Mouse (Mus musculus): ENCODE results near the gene Tns3. TPM values are rescaled to one million over a fixed set of nuclear protein-coding genes. Genes with fewer than 3 reads are reported as not detected.

The Tns3 gene
- total and polyA plus RNA-seq, 3 experiments: not detected

- no peak for TF ChIP-seq E2F4 (IDR thresholded peaks at IDR 0.05; ENCODE audit: borderline replicate concordance, low read depth, low read length)
Observed at GRCm38 (mm10) chr11:8530036-8530435, 134.3 kb downstream of the Tns3 start (continued).

- Histone ChIP-seq H3K27me3 (ENCODE audit: control insufficient read depth in 1 of 2, insufficient read depth in 2 of 2, low read length in 2 of 2) (no peaks in the 10 kb centered on the region), H3K27ac (ENCODE audit: control insufficient read depth, low read depth, low read length) (no peak overlapping the region), H3K36me3 (ENCODE audit: control insufficient read depth in 1 of 2, insufficient read depth in 2 of 2, low read length in 2 of 2) (no peaks in the 10 kb centered on the region), H3K9ac (ENCODE audit: control insufficient read depth, low read depth, low read length, poor library complexity, severe bottlenecking) (no peak overlapping the region), H3K4me3 (ENCODE audit: control insufficient read depth in 1 of 2, insufficient read depth in 1 of 2, low read depth in 2 of 2, low read length in 2 of 2) (no peak overlapping the region), H3K4me1 (ENCODE audit: control insufficient read depth in 1 of 2, insufficient read depth in 2 of 2, low read length in 2 of 2) (no peaks in the 10 kb centered on the region), H3K79me2 (ENCODE audit: control insufficient read depth, insufficient read depth, low read length, poor library complexity) (no peaks in the 10 kb centered on the region), H3K9me3 (replicated peaks; ENCODE audit: insufficient read depth, low read length) (no peaks in the 10 kb centered on the region)
- no peak for DNase-seq (ENCODE audit: low read depth, low spot score)
- TF ChIP-seq ELF1 (IDR thresholded peaks at IDR 0.05; ENCODE audit: low read depth, low read length) (no peak), MYC (IDR thresholded peaks at IDR 0.05; ENCODE audit: low read depth, low read length) (no peak)
Observed at GRCm38 (mm10) chr11:8525463-8526145, 138.7 kb downstream of the Tns3 start.

GRCm38 (mm10) chr11:8523344-8524126 lies 140.8 kb downstream of the Tns3 start:
- no peaks in the 10 kb centered on the region for H3K4me1 ChIP-seq (ENCODE audit: control insufficient read depth in 1 of 2, insufficient read depth in 2 of 2, low read length in 2 of 2)
- no peak for TF ChIP-seq KAT2A (conservative IDR thresholded peaks at IDR 0.05; ENCODE audit: low read depth, low read length)
- TF ChIP-seq CHD2 (IDR thresholded peaks at IDR 0.05; ENCODE audit: low read length): no peak
- TF ChIP-seq CTCF (IDR thresholded peaks at IDR 0.05 in 2 of 3, conservative IDR thresholded peaks at IDR 0.05 in 1 of 3; ENCODE audit: control insufficient read depth in 1 of 3, insufficient read depth in 1 of 3, low read depth in 2 of 3, low read length in 3 of 3, poor library complexity in 1 of 3, severe bottlenecking in 1 of 3): peak; percentile 35 to 49 (median 42)
- no peak for TF ChIP-seq SIN3A (IDR thresholded peaks at IDR 0.05; ENCODE audit: low read length)
- TF ChIP-seq HCFC1 (IDR thresholded peaks at IDR 0.05; ENCODE audit: low read depth, low read length): no peak
- TF ChIP-seq BHLHE40 (IDR thresholded peaks at IDR 0.05; ENCODE audit: borderline replicate concordance, low read depth, low read length): no peak
- TF ChIP-seq NELFE (IDR thresholded peaks at IDR 0.05; ENCODE audit: low read depth, low read length): no peak
- TF ChIP-seq TCF12 (IDR thresholded peaks at IDR 0.05; ENCODE audit: low read depth, low read length): no peak
- TF ChIP-seq SMC3 (IDR thresholded peaks at IDR 0.05; ENCODE audit: low read depth, low read length): peak; percentile 37
- no peak for TF ChIP-seq MYB (IDR thresholded peaks at IDR 0.05; ENCODE audit: low read depth, low read length)
- TF ChIP-seq ELF1 (IDR thresholded peaks at IDR 0.05; ENCODE audit: low read depth, low read length): no peak
- no peak for TF ChIP-seq MXI1 (IDR thresholded peaks at IDR 0.05; ENCODE audit: low read depth, low read length)
- no peak for TF ChIP-seq ZC3H11A (IDR thresholded peaks at IDR 0.05; ENCODE audit: low read depth, low read length)
- no peak for TF ChIP-seq USF1 (IDR thresholded peaks at IDR 0.05; ENCODE audit: low read depth, low read length)
- no peaks in the 10 kb centered on the region for H3K27me3 ChIP-seq (ENCODE audit: control insufficient read depth in 1 of 2, insufficient read depth in 2 of 2, low read length in 2 of 2)
- no peak overlapping the region for H3K4me3 ChIP-seq (ENCODE audit: control insufficient read depth in 1 of 2, insufficient read depth in 1 of 2, low read depth in 2 of 2, low read length in 2 of 2)
- no peak overlapping the region for H3K27ac ChIP-seq (ENCODE audit: control insufficient read depth, low read depth, low read length)
- H3K36me3 ChIP-seq (ENCODE audit: control insufficient read depth in 1 of 2, insufficient read depth in 2 of 2, low read length in 2 of 2): no peaks in the 10 kb centered on the region
- DNase-seq (ENCODE audit: low read depth, low spot score): peak; percentile 31
- H3K9ac ChIP-seq (ENCODE audit: control insufficient read depth, low read depth, low read length, poor library complexity, severe bottlenecking): no peak overlapping the region
- no peaks in the 10 kb centered on the region for H3K79me2 ChIP-seq (ENCODE audit: control insufficient read depth, insufficient read depth, low read length, poor library complexity)
- no peaks in the 10 kb centered on the region for H3K9me3 ChIP-seq (replicated peaks; ENCODE audit: insufficient read depth, low read length)

Data from MEL (cell line).